Mouse (Mus musculus) midbrain, embryonic 14.5 days (tissue): Measurements from ENCODE around the gene Mosmo. TPM values are rescaled to one million over a fixed set of nuclear protein-coding genes. Genes with fewer than 3 reads are reported as not detected.
"Not testable (repeated sequence)": the region's sequence is repeated elsewhere in the genome, so short reads cannot be mapped to it uniquely, and the experiment has no call there.

Experiments
- ATAC-seq: fragments of 200-750 bp; cut with Nextera tagmentation; 2 replicates; pipeline ENCODE4 v1.8.0; 2017; ENCODE audit warnings: moderate number of reproducible peaks, moderate library complexity; ENCODE audit not compliant: low FRiP score, low TSS enrichment
- DNase-seq: peaks from one replicate; pipeline ENCODE4 v3.0.0-alpha.2; 2015
- H3K27ac ChIP-seq: fragments of 300-500 bp; sonication (generic); replicated peaks from 2 replicates; pipeline ENCODE4 v1.5.1; 2014; ENCODE audit warnings: mild to moderate bottlenecking, low read depth, low read length, moderate library complexity
- H3K27me3 ChIP-seq: fragments of 300-500 bp; sonication (generic); 2 replicates; pipeline ENCODE4 v1.6.1; 2014; ENCODE audit warnings: low read length, control low read depth, mixed read lengths; ENCODE audit not compliant: control insufficient read depth, insufficient read depth
- H3K36me3 ChIP-seq: fragments of 300-500 bp; sonication (generic); 2 replicates; pipeline ENCODE4 v1.6.1; 2014; ENCODE audit warnings: low read length, control low read depth; ENCODE audit not compliant: control insufficient read depth, insufficient read depth
- H3K4me1 ChIP-seq: fragments of 300-500 bp; sonication (generic); 2 replicates; pipeline ENCODE4 v1.6.1; 2014; ENCODE audit warnings: mild to moderate bottlenecking, antibody characterized with exemption, low read length, control low read depth; ENCODE audit not compliant: control insufficient read depth, insufficient read depth
- H3K4me2 ChIP-seq: fragments of 300-500 bp; sonication (generic); 2 replicates; pipeline ENCODE4 v1.6.1; 2014; ENCODE audit warnings: mild to moderate bottlenecking, low read length, moderate library complexity
- H3K4me3 ChIP-seq: fragments of 300-500 bp; sonication (generic); replicated peaks from 2 replicates; pipeline ENCODE4 v1.5.1; 2014; ENCODE audit warnings: low read depth, low read length
- H3K9ac ChIP-seq: fragments of 300-500 bp; sonication (generic); replicated peaks from 2 replicates; pipeline ENCODE4 v1.6.1; 2014; ENCODE audit warnings: mild to moderate bottlenecking, low read length, moderate library complexity
- H3K9me3 ChIP-seq: fragments of 300-500 bp; sonication (generic); 2 replicates; pipeline ENCODE4 v1.6.1; 2016; ENCODE audit warnings: low read length, control low read depth, mixed read lengths; ENCODE audit not compliant: control insufficient read depth
- WGBS: fragments of 180-500 bp; shearing (Covaris S2); extraction: QIAGEN DNeasy Blood & Tissue Kit; methylation state at CpG from one replicate; pipeline ENCODE4 v1.1.7; 2014; 5-methylcytosine and 5-hydroxymethylcytosine counted together
- polyA plus RNA-seq: library from polyadenylated mRNA; unstranded; fragments of >200 nt; fragmentation: Nextera tagmentation; extraction: Ambion mirVana; gene quantifications from 2 replicates; pipeline ENCODE4 v1.2.1, GENCODE M21; 2014

The Mosmo gene
- polyA plus RNA-seq, 1 experiment from 2014 or later: 15.7 TPM

GRCm38 (mm10) chr7:120693831-120694375, 16.5 kb downstream of the Mosmo start:
- no peak for DNase-seq
- no peaks in the 10 kb centered on the region for H3K27me3 ChIP-seq
- H3K4me1 ChIP-seq: no peaks in the 10 kb centered on the region
- H3K4me2 ChIP-seq: no peak overlapping the region
- ATAC-seq: no peak
- H3K9ac ChIP-seq: no peak overlapping the region
- no peak overlapping the region for H3K4me3 ChIP-seq
- H3K27ac ChIP-seq: no peak overlapping the region
- 96% methylated on average over 5 of the region's 5 CpGs for WGBS
- H3K9me3 ChIP-seq: no peaks in the 10 kb centered on the region
- 0 out of 2 replicates have a peak, but pooled peaks cover 3% of the 10 kb centered on the region for H3K36me3 ChIP-seq

GRCm38 (mm10) chr7:120695196-120695595, 17.8 kb downstream of the Mosmo start:
- no peak overlapping the region for H3K4me2 ChIP-seq
- no peak for DNase-seq
- no peaks in the 10 kb centered on the region for H3K9me3 ChIP-seq
- 0 out of 2 replicates have a peak, but pooled peaks cover 3% of the 10 kb centered on the region for H3K36me3 ChIP-seq
- H3K27ac ChIP-seq: no peak overlapping the region
- no peaks in the 10 kb centered on the region for H3K27me3 ChIP-seq
- no peak for ATAC-seq
- no peak overlapping the region for H3K4me3 ChIP-seq
- H3K4me1 ChIP-seq: no peaks in the 10 kb centered on the region
- no peak overlapping the region for H3K9ac ChIP-seq
- 28% methylated on average over 6 of the region's 6 CpGs for WGBS

GRCm38 (mm10) chr7:120695641-120696040, 18.2 kb downstream of the Mosmo start:
- no peak overlapping the region for H3K4me2 ChIP-seq
- no peaks in the 10 kb centered on the region for H3K27me3 ChIP-seq
- DNase-seq: no peak
- H3K4me1 ChIP-seq: no peaks in the 10 kb centered on the region
- ATAC-seq: no peak
- H3K36me3 ChIP-seq: 0 out of 2 replicates have a peak, but pooled peaks cover 3% of the 10 kb centered on the region
- H3K27ac ChIP-seq: no peak overlapping the region
- H3K9me3 ChIP-seq: no peaks in the 10 kb centered on the region
- no peak overlapping the region for H3K4me3 ChIP-seq
- 67% methylated on average over 1 of the region's 1 CpGs for WGBS
- H3K9ac ChIP-seq: no peak overlapping the region

GRCm38 (mm10) chr7:120696331-120696730, 18.9 kb downstream of the Mosmo start:
- DNase-seq: no peak
- Histone ChIP-seq H3K9me3 (no peaks in the 10 kb centered on the region), H3K36me3 (0 out of 2 replicates have a peak, but pooled peaks cover 1% of the 10 kb centered on the region), H3K27me3 (no peaks in the 10 kb centered on the region), H3K4me1 (no peaks in the 10 kb centered on the region), H3K4me3 (no peak overlapping the region), H3K4me2 (no peak overlapping the region), H3K27ac (no peak overlapping the region), H3K9ac (no peak overlapping the region)
- no peak for ATAC-seq
- WGBS: 82% methylated on average over 2 of the region's 2 CpGs

- Histone ChIP-seq H3K9ac (no peak overlapping the region), H3K4me2 (no peak overlapping the region), H3K36me3 (no peaks in the 10 kb centered on the region), H3K27ac (no peak overlapping the region), H3K4me3 (no peak overlapping the region), H3K9me3 (no peaks in the 10 kb centered on the region), H3K4me1 (no peaks in the 10 kb centered on the region), H3K27me3 (no peaks in the 10 kb centered on the region)
- DNase-seq: no peak
- ATAC-seq: no peak
- WGBS: 89% methylated on average over 6 of the region's 6 CpGs
These were observed 22.2 kb downstream of the Mosmo start for GRCm38 (mm10) chr7:120699586-120699985.

- ATAC-seq: no peak
- Histone ChIP-seq H3K4me2 (no peak overlapping the region), H3K27ac (no peak overlapping the region), H3K9ac (no peak overlapping the region), H3K4me1 (no peaks in the 10 kb centered on the region), H3K4me3 (no peak overlapping the region), H3K36me3 (no peaks in the 10 kb centered on the region), H3K27me3 (no peaks in the 10 kb centered on the region), H3K9me3 (no peaks in the 10 kb centered on the region)
- WGBS: 92% methylated on average over 3 of the region's 3 CpGs
- no peak for DNase-seq
These were observed 26.5 kb downstream of the Mosmo start for GRCm38 (mm10) chr7:120703888-120704287.

GRCm38 (mm10) chr7:120712071-120712470, 34.7 kb downstream of the Mosmo start:
- Histone ChIP-seq H3K36me3 (no peaks in the 10 kb centered on the region), H3K27me3 (no peaks in the 10 kb centered on the region), H3K9ac (no peak overlapping the region), H3K27ac (no peak overlapping the region), H3K9me3 (no peaks in the 10 kb centered on the region), H3K4me2 (no peak overlapping the region), H3K4me3 (no peak overlapping the region), H3K4me1 (no peaks in the 10 kb centered on the region)
- DNase-seq (no peak), ATAC-seq (no peak)
- 96% methylated on average over 2 of the region's 2 CpGs for WGBS

- H3K27ac ChIP-seq: no peak overlapping the region
- no peaks in the 10 kb centered on the region for H3K9me3 ChIP-seq
- no peak overlapping the region for H3K9ac ChIP-seq
- WGBS: 98% methylated on average over 2 of the region's 2 CpGs
- H3K4me2 ChIP-seq: no peak overlapping the region
- H3K27me3 ChIP-seq: no peaks in the 10 kb centered on the region
- ATAC-seq: no peak
- H3K4me1 ChIP-seq: no peaks in the 10 kb centered on the region
- H3K36me3 ChIP-seq: no peaks in the 10 kb centered on the region
- DNase-seq: no peak
- no peak overlapping the region for H3K4me3 ChIP-seq
These were observed 35.8 kb downstream of the Mosmo start for GRCm38 (mm10) chr7:120713225-120713624.

GRCm38 (mm10) chr7:120713951-120714350, 36.5 kb downstream of the Mosmo start:
- not testable (repeated sequence) for H3K36me3 ChIP-seq, H3K27me3 ChIP-seq, DNase-seq, H3K9ac ChIP-seq, ATAC-seq, H3K9me3 ChIP-seq, H3K27ac ChIP-seq, H3K4me3 ChIP-seq, H3K4me1 ChIP-seq, H3K4me2 ChIP-seq
- 95% methylated on average over 11 of the region's 11 CpGs for WGBS
